19 mouse cellular contexts compared by ENCODE assay signal in genomic region chr8:107227011-107227626, GRCm38 (mm10).
DNase-seq lines count a peak whose midpoint lies in the region; ATAC-seq and TF ChIP-seq lines count a peak whose summit lies in the region.
"Had no signal": no experiment of that assay in that cellular context is flagged by ENCODE, and none has a peak within 500 bp of the region (broad histone marks: within the 10 kb centered on the region; RNA-seq: fewer than 3 reads in every experiment).

No protein-coding gene starts in this region.

- peaks cover 33% of the 10 kb centered on the region for H3K4me1 ChIP-seq in heart, embryonic 10.5 days
- peaks cover 16% of the 10 kb centered on the region; the same call in 1 of the 2 replicates for H3K4me1 ChIP-seq in kidney, embryonic 16.5 days (ENCODE audit: insufficient read depth, low read length)
- H3K4me1 ChIP-seq: forebrain, embryonic 15.5 days; midbrain, embryonic 15.5 days had no signal

- H3K27ac ChIP-seq in heart, embryonic 10.5 days = peak overlapping the region; percentile 42; the same call in 1 of the 2 replicates
- H3K27ac ChIP-seq in kidney, embryonic 16.5 days (ENCODE audit: low read length) = no peak overlapping the region
- H3K27ac ChIP-seq: embryonic facial prominence, embryonic 13.5 days; forebrain, embryonic 15.5 days; heart, adult 2 months; heart, embryonic 15.5 days; hindbrain, postnatal 0 days; limb, embryonic 15.5 days; midbrain, embryonic 15.5 days; stomach, postnatal 0 days had no signal

- no peak overlapping the region for H3K9ac ChIP-seq in kidney, embryonic 16.5 days (replicated peaks; ENCODE audit: low read length)
- H3K9ac ChIP-seq: embryonic facial prominence, embryonic 13.5 days; forebrain, embryonic 15.5 days; heart, embryonic 15.5 days; limb, embryonic 15.5 days; midbrain, embryonic 15.5 days had no signal

- no peak for DNase-seq in heart, embryonic 10.5 days (ENCODE audit: low spot score)
- no peak for DNase-seq in heart, postnatal 25 days (ENCODE audit: low spot score)
- DNase-seq in kidney, postnatal 14 days = peak; percentile 28
- peak; percentile 45 for DNase-seq in embryo, embryonic 10 days (ENCODE audit: low spot score)
- DNase-seq in cerebellum, postnatal 14 days = no peak
- DNase-seq in frontal cortex, postnatal 14 days (ENCODE audit: low spot score in 2 of 2) = no peak
- DNase-seq: gastrocnemius, postnatal 25 days; heart, adult 2 months; right cerebral cortex, postnatal 4 days; thymus, postnatal 14 days had no signal

- no peak overlapping the region for H3K4me3 ChIP-seq in heart, embryonic 10.5 days
- H3K4me3 ChIP-seq in kidney, embryonic 16.5 days (ENCODE audit: low read length) = no peak overlapping the region
- H3K4me3 ChIP-seq in myocyte = no peak overlapping the region
- H3K4me3 ChIP-seq: embryonic facial prominence, embryonic 13.5 days; forebrain, embryonic 15.5 days; heart, adult 2 months; heart, embryonic 15.5 days; limb, embryonic 15.5 days; midbrain, embryonic 15.5 days had no signal

- H3K27me3 ChIP-seq in heart, embryonic 10.5 days (ENCODE audit: insufficient read depth, poor library complexity, severe bottlenecking) = no peaks in the 10 kb centered on the region
- no peaks in the 10 kb centered on the region for H3K27me3 ChIP-seq in kidney, embryonic 16.5 days (ENCODE audit: insufficient read depth, low read length)
- no peaks in the 10 kb centered on the region for H3K27me3 ChIP-seq in myocyte (ENCODE audit: control insufficient read depth, insufficient read depth, insufficient read length)
- H3K27me3 ChIP-seq: embryonic facial prominence, embryonic 13.5 days; forebrain, embryonic 15.5 days; heart, embryonic 15.5 days; limb, embryonic 15.5 days; midbrain, embryonic 15.5 days had no signal

- H3K36me3 ChIP-seq in heart, embryonic 10.5 days = no peaks in the 10 kb centered on the region
- no peaks in the 10 kb centered on the region for H3K36me3 ChIP-seq in kidney, embryonic 16.5 days (ENCODE audit: insufficient read depth, low read length)
- no peaks in the 10 kb centered on the region for H3K36me3 ChIP-seq in myocyte (ENCODE audit: control insufficient read depth, insufficient read depth)
- H3K36me3 ChIP-seq: embryonic facial prominence, embryonic 13.5 days; forebrain, embryonic 15.5 days; heart, embryonic 15.5 days; limb, embryonic 15.5 days; midbrain, embryonic 15.5 days had no signal

- ATAC-seq in kidney, embryonic 16.5 days (ENCODE audit: low FRiP score, low TSS enrichment) = no peak; the same call in 1 of the 2 replicates
- ATAC-seq: forebrain, embryonic 15.5 days; midbrain, embryonic 15.5 days had no signal

- no peaks in the 10 kb centered on the region for H3K79me2 ChIP-seq in myocyte (ENCODE audit: control insufficient read depth, insufficient read depth)

- H3K4me2 ChIP-seq in kidney, embryonic 16.5 days (replicated peaks; ENCODE audit: low read depth, low read length) = no peak overlapping the region
- H3K4me2 ChIP-seq in myocyte (ENCODE audit: low read depth) = no peak overlapping the region
- H3K4me2 ChIP-seq: embryonic facial prominence, embryonic 13.5 days; forebrain, embryonic 15.5 days; heart, embryonic 15.5 days; limb, embryonic 15.5 days; midbrain, embryonic 15.5 days had no signal

- H3ac ChIP-seq in myocyte (ENCODE audit: control insufficient read depth, insufficient read length) = no peak overlapping the region

- no peak for TF ChIP-seq POLR2A in myocyte (IDR thresholded peaks at IDR 0.05; ENCODE audit: insufficient read length, low read depth)

- H3K9me3 ChIP-seq in heart, embryonic 10.5 days = no peaks in the 10 kb centered on the region
- no peaks in the 10 kb centered on the region; the same call in 1 of the 2 replicates for H3K9me3 ChIP-seq in kidney, embryonic 16.5 days (ENCODE audit: low read length)
- H3K9me3 ChIP-seq: forebrain, embryonic 15.5 days; heart, embryonic 15.5 days; limb, embryonic 15.5 days; midbrain, embryonic 15.5 days had no signal

- intact Hi-C loops in heart, postnatal 25 days (cut with DNase I) = no loop called here

- WGBS in heart, embryonic 10.5 days = 27% methylated on average over 11 of the region's 11 CpGs
- WGBS in kidney, embryonic 16.5 days = 35% methylated on average over 11 of the region's 11 CpGs

TF ChIP-seq in myocyte, 11 proteins besides CTCF, POLR2A, EP300 and RAD21:
- TF ChIP-seq E2F4 (IDR thresholded peaks at IDR 0.05; ENCODE audit: insufficient read depth) (no peak), TCF12 (IDR thresholded peaks at IDR 0.05; ENCODE audit: insufficient read depth, poor library complexity, severe bottlenecking) (no peak), MYOG (IDR thresholded peaks at IDR 0.05; ENCODE audit: control insufficient read depth in 1 of 3, insufficient read depth in 1 of 3, insufficient read length in 2 of 3, low read depth in 2 of 3) (peak in 1 of 3 experiments; percentile 70), MYOD1 (IDR thresholded peaks at IDR 0.05; ENCODE audit: control insufficient read depth in 1 of 3, insufficient read length in 2 of 3, low read depth in 2 of 3) (peak in 2 of 3 experiments; percentile 25 to 73)

Comparison
In these comparisons a context has a peak if more than half of its experiments do, and no peak if none do; other contexts are left out.
1. DNase-seq: peak in kidney, postnatal 14 days (single experiment) and embryo, embryonic 10 days (single experiment); none in heart, embryonic 10.5 days (single experiment), heart, postnatal 25 days (single experiment), cerebellum, postnatal 14 days (0 of 2) and frontal cortex, postnatal 14 days (0 of 2).